Mouse (Mus musculus) erythroblast, embryonic 14.5 days (primary cell): Measurements from ENCODE around the gene Pitpna.

ENCODE experiments used
- GATA1 ChIP-seq: IDR thresholded peaks from 2 replicates; pipeline ENCODE4 v1.6.1; 2012; ENCODE audit warnings: low read length, inconsistent platforms, mixed read lengths
- TAL1 ChIP-seq: IDR thresholded peaks from 3 replicates; pipeline ENCODE4 v1.6.1; 2012; ENCODE audit warnings: low read length, inconsistent platforms, mixed read lengths

DNA sequence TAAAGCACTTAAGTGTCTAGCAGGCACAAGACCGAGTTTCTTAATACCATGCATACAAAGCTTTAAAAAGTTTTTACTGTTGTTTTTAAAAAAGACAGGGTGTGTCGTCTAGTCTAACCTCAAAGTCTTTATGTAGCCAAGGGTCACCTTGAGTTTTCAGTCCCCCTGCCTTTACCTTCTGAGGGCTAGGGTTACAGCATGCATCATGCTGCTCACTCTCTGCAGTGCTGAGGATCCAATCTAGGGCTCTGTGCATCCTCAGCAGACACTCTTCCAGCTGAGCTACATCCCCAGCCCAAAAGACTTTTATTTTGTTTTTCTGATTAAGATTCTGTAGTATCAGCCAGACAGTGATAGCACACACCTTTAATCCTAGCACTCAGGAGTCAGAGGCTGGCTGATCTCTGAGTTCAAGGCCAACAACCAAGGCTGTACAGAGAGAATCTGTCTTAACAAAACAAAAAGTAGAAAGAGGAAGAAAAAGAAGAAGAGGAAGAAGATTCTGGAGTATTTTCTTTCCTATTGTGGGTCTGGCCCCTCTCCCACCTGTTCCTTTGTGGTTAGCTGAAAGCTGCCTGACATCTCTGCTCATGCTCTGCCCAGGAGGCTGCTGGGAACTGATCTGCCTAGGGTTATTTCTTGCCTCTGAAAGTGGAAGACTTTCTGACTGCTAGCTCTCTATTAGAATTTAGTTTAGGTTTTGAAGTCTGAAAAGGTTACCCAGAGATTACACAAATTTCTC lies 34.9 kb downstream of the Pitpna start:
- no peak for TF ChIP-seq GATA1
- no peak for TF ChIP-seq TAL1
